ENCODE assay signal across 12 mouse cellular contexts in genomic region chr4:127985874-127986273, GRCm38 (mm10). TPM values are rescaled to one million over a fixed set of nuclear protein-coding genes. Genes with fewer than 3 reads are reported as not detected.
DNase-seq lines count a peak whose midpoint lies in the region; ATAC-seq lines count a peak whose summit lies in the region.
"Had no signal": no experiment of that assay in that cellular context is flagged by ENCODE, and none has a peak within 500 bp of the region (broad histone marks: within the 10 kb centered on the region; RNA-seq: fewer than 3 reads in every experiment).

No protein-coding gene starts in this region.

- no peaks in the 10 kb centered on the region for H3K27me3 ChIP-seq in hindbrain, embryonic 15.5 days
- 0 out of 2 replicates have a peak, but pooled peaks cover 3% of the 10 kb centered on the region for H3K27me3 ChIP-seq in midbrain, embryonic 15.5 days (replicated peaks)

- WGBS in hindbrain, embryonic 15.5 days, result 8% methylated on average over 10 of the region's 10 CpGs
- 11% methylated on average over 10 of the region's 10 CpGs for WGBS in midbrain, embryonic 15.5 days

- H3K9me3 ChIP-seq in hindbrain, embryonic 15.5 days, result no peaks in the 10 kb centered on the region
- no peaks in the 10 kb centered on the region for H3K9me3 ChIP-seq in midbrain, embryonic 15.5 days

- H3K4me1 ChIP-seq in hindbrain, embryonic 15.5 days (replicated peaks), result peaks cover 45% of the 10 kb centered on the region
- H3K4me1 ChIP-seq in midbrain, embryonic 15.5 days, result peaks cover 42% of the 10 kb centered on the region

- intact Hi-C loops in heart, postnatal 10 days (cut with DNase I), result no loop called here

- peak overlapping the region; percentile 51 for H3K4me3 ChIP-seq in hindbrain, embryonic 15.5 days
- H3K4me3 ChIP-seq in midbrain, embryonic 15.5 days, result peak overlapping the region; percentile 87

- H3K9ac ChIP-seq in hindbrain, embryonic 15.5 days, result peak overlapping the region; percentile 59
- H3K9ac ChIP-seq in midbrain, embryonic 15.5 days, result peak overlapping the region; percentile 74; the same call in 1 of the 2 replicates
- H3K9ac ChIP-seq: liver, embryonic 14.5 days had no signal

- peak overlapping the region; percentile 91 for H3K27ac ChIP-seq in hindbrain, embryonic 15.5 days (replicated peaks)
- H3K27ac ChIP-seq in midbrain, embryonic 15.5 days, result peak overlapping the region; percentile 86
- H3K27ac ChIP-seq: liver, embryonic 14.5 days had no signal

- H3K4me2 ChIP-seq in hindbrain, embryonic 15.5 days, result peak overlapping the region; percentile 68
- peak overlapping the region; percentile 77 for H3K4me2 ChIP-seq in midbrain, embryonic 15.5 days

- H3K36me3 ChIP-seq in hindbrain, embryonic 15.5 days, result no peaks in the 10 kb centered on the region
- H3K36me3 ChIP-seq in midbrain, embryonic 15.5 days (replicated peaks), result no peaks in the 10 kb centered on the region

- peak; percentile 88 for DNase-seq in right cerebral cortex, postnatal 10 days (ENCODE audit: low spot score in 2 of 2)
- no peak for DNase-seq in right cerebral cortex, adult 18-20 months
- no peak for DNase-seq in MN1 (ENCODE audit: low spot score)
- DNase-seq in heart, postnatal 10 days, result no peak
- no peak for DNase-seq in kidney, postnatal 14 days

- peak; percentile 83 for ATAC-seq in hindbrain, embryonic 15.5 days (ENCODE audit: low FRiP score, low read depth)
- ATAC-seq in midbrain, embryonic 15.5 days (replicated peaks), result peak; percentile 61
- ATAC-seq in megakaryocyte-erythroid progenitor cell, adult 5-6 weeks (replicated peaks; ENCODE audit: low FRiP score, low TSS enrichment, poor library complexity, severe bottlenecking), result no peak

RNA-seq across cellular contexts. Expression of gene Csmd2, which starts 1.8 kb away (rescaled TPM):
- polyA plus RNA-seq in hindbrain, embryonic 15.5 days (2015; fragmentation: Nextera tagmentation; extraction: Ambion mirVana), result 11.9 and 13.0 TPM in 2 replicates
- polyA plus RNA-seq in midbrain, embryonic 15.5 days (2015; fragmentation: Nextera tagmentation; extraction: Ambion mirVana), result 13.9 and 15.1 TPM in 2 replicates
- under 1 TPM; 0.15 to 0.22 TPM for total RNA-seq in heart, postnatal 10 days (2021)
- not detected in 2 replicates for total RNA-seq in megakaryocyte-erythroid progenitor cell, adult 5-6 weeks (2014; fragmentation: Nextera tagmentation)
- total RNA-seq in megakaryocyte-erythroid progenitor cell, adult 5-6 weeks (2017), result not detected in 2 replicates
- total RNA-seq: granulocyte monocyte progenitor cell, adult 5-6 weeks had no signal
- polyA plus RNA-seq: kidney, embryonic 16.5 days had no signal

RNA-seq across cellular contexts. Expression of gene CK137956, which starts 15.1 kb away (rescaled TPM):
- 1.0 and 1.3 TPM in 2 replicates for polyA plus RNA-seq in hindbrain, embryonic 15.5 days (2015; fragmentation: Nextera tagmentation; extraction: Ambion mirVana)
- polyA plus RNA-seq in midbrain, embryonic 15.5 days (2015; fragmentation: Nextera tagmentation; extraction: Ambion mirVana), result 0.84 and 1.1 TPM in 2 replicates
- not detected for total RNA-seq in heart, postnatal 10 days (2021)
- not detected in 2 replicates for total RNA-seq in megakaryocyte-erythroid progenitor cell, adult 5-6 weeks (2014; fragmentation: Nextera tagmentation)
- total RNA-seq in megakaryocyte-erythroid progenitor cell, adult 5-6 weeks (2017), result not detected in 2 replicates
- total RNA-seq: granulocyte monocyte progenitor cell, adult 5-6 weeks had no signal
- polyA plus RNA-seq: kidney, embryonic 16.5 days; liver, embryonic 14.5 days; stomach, embryonic 14.5 days had no signal

Comparison
In these comparisons a context has a peak if more than half of its experiments do, and no peak if none do; other contexts are left out.
1. DNase-seq: peak in right cerebral cortex, postnatal 10 days (2 of 2); none in right cerebral cortex, adult 18-20 months (single experiment), MN1 (single experiment), heart, postnatal 10 days (0 of 2) and kidney, postnatal 14 days (single experiment).